Mouse (Mus musculus) spleen, adult 10 weeks (tissue): ENCODE measurements around the gene Tmco2. TPM values are rescaled to one million over a fixed set of nuclear protein-coding genes. Genes with fewer than 3 reads are reported as not detected.

Experiments
- polyA plus RNA-seq: library from polyadenylated mRNA; stranded (reverse); fragments of 350-450 nt; fragmentation: Illumina TruSeq; extraction: RNeasy Lipid Tissue Mini Kit (QIAGEN cat#74804); gene quantifications from one replicate; pipeline ENCODE4 v1.2.3, GENCODE M21; 2015; ENCODE audit warnings: low replicate concordance; ENCODE audit not compliant: insufficient read depth

Tmco2 gene
- not detected for polyA plus RNA-seq

GRCm38 (mm10) chr4:121109126-121109525 is at the start of gene Tmco2:
Tmco2 (minus strand) TSS chr4:121109226.

GRCm38 (mm10) chr4:121097650-121098378 is 11.2 kb downstream of the Tmco2 start, which contains the start of gene Zmpste24:
Zmpste24 (minus strand) TSS chr4:121098241.

Other genes starting within 250 kb of the Tmco2 start
- gene Exo5, start 184.2 kb downstream of the Tmco2 start, polyA plus RNA-seq = 21.1 TPM
- 4.8 TPM for gene Zfp69, start 157.5 kb downstream of the Tmco2 start, polyA plus RNA-seq
- gene Smap2, start 92.0 kb downstream of the Tmco2 start, polyA plus RNA-seq = 205 TPM
- 0.07 TPM for gene Col9a2, start 69.8 kb downstream of the Tmco2 start, polyA plus RNA-seq
- 45.3 TPM for gene Zmpste24, start 11.0 kb downstream of the Tmco2 start, polyA plus RNA-seq
- gene Rlf, start 105.9 kb upstream of the Tmco2 start, polyA plus RNA-seq = 33.8 TPM
- not detected for gene Gm12888, start 215.7 kb upstream of the Tmco2 start, polyA plus RNA-seq